Mouse (Mus musculus): ENCODE results near the gene Cdc42bpg.

GRCm38 (mm10) chr19:6370175-6370574, 63.9 kb downstream of the Cdc42bpg start:
- TF ChIP-seq EP300 (IDR thresholded peaks at IDR 0.05; ENCODE audit: insufficient read depth, low read depth, low read length) (no peak), POLR2A (IDR thresholded peaks at IDR 0.05; ENCODE audit: insufficient read depth, low read depth, low read length) (no peak), CTCF (IDR thresholded peaks at IDR 0.05) (no peak)
